Mouse (Mus musculus): ENCODE data around the gene Creb5. TPM values are rescaled to one million over a fixed set of nuclear protein-coding genes. Genes with fewer than 3 reads are reported as not detected.

Creb5 gene
- polyA plus RNA-seq, 1 experiment from 2014 or later, result 39.0 TPM

- H3K9me3 ChIP-seq (ENCODE audit: control insufficient read depth, low read length), result no peaks in the 10 kb centered on the region
- H3K4me1 ChIP-seq (replicated peaks; ENCODE audit: control insufficient read depth, insufficient read depth, low read length), result peaks cover 3% of the 10 kb centered on the region; the same call in 1 of the 2 replicates
- H3K9ac ChIP-seq (ENCODE audit: low read length), result no peak overlapping the region
- WGBS, result 74% methylated on average over 7 of the region's 7 CpGs
- H3K4me3 ChIP-seq (ENCODE audit: low read depth, low read length), result no peak overlapping the region
- no peak for DNase-seq (ENCODE audit: low spot score)
- H3K27me3 ChIP-seq (ENCODE audit: control insufficient read depth, insufficient read depth, low read length), result no peaks in the 10 kb centered on the region
- H3K36me3 ChIP-seq (ENCODE audit: control insufficient read depth, insufficient read depth, low read length), result no peaks in the 10 kb centered on the region
- no peak for ATAC-seq (replicated peaks; ENCODE audit: low FRiP score)
- no peak overlapping the region for H3K4me2 ChIP-seq (ENCODE audit: low read depth, low read length, severe bottlenecking)
- H3K27ac ChIP-seq (ENCODE audit: low read depth, low read length), result no peak overlapping the region
These were observed 142.3 kb downstream of the Creb5 start for GRCm38 (mm10) chr6:53429368-53429767.

- Histone ChIP-seq H3K4me3 (ENCODE audit: low read depth, low read length) (no peak overlapping the region), H3K27me3 (ENCODE audit: control insufficient read depth, insufficient read depth, low read length) (no peaks in the 10 kb centered on the region), H3K4me1 (replicated peaks; ENCODE audit: control insufficient read depth, insufficient read depth, low read length) (peaks cover 3% of the 10 kb centered on the region; the same call in 1 of the 2 replicates), H3K9ac (ENCODE audit: low read length) (no peak overlapping the region), H3K4me2 (ENCODE audit: low read depth, low read length, severe bottlenecking) (no peak overlapping the region), H3K36me3 (ENCODE audit: control insufficient read depth, insufficient read depth, low read length) (no peaks in the 10 kb centered on the region), H3K9me3 (ENCODE audit: control insufficient read depth, low read length) (no peaks in the 10 kb centered on the region), H3K27ac (ENCODE audit: low read depth, low read length) (no peak overlapping the region)
- ATAC-seq (replicated peaks; ENCODE audit: low FRiP score) (no peak), DNase-seq (ENCODE audit: low spot score) (no peak)
- WGBS, result 67% methylated on average over 4 of the region's 4 CpGs
These were observed 142.8 kb downstream of the Creb5 start for GRCm38 (mm10) chr6:53429891-53430290.

GRCm38 (mm10) chr6:53445862-53446460 is 158.9 kb downstream of the Creb5 start:
- no peaks in the 10 kb centered on the region for H3K27me3 ChIP-seq (ENCODE audit: control insufficient read depth, insufficient read depth, low read length)
- H3K27ac ChIP-seq (ENCODE audit: low read depth, low read length), result no peak overlapping the region
- WGBS, result 94% methylated on average over 11 of the region's 11 CpGs
- no peak for DNase-seq (ENCODE audit: low spot score)
- no peak overlapping the region for H3K9ac ChIP-seq (ENCODE audit: low read length)
- 0 out of 2 replicates have a peak, but pooled peaks cover 2% of the 10 kb centered on the region for H3K4me1 ChIP-seq (replicated peaks; ENCODE audit: control insufficient read depth, insufficient read depth, low read length)
- ATAC-seq (replicated peaks; ENCODE audit: low FRiP score), result no peak
- H3K36me3 ChIP-seq (ENCODE audit: control insufficient read depth, insufficient read depth, low read length), result no peaks in the 10 kb centered on the region
- H3K4me3 ChIP-seq (ENCODE audit: low read depth, low read length), result no peak overlapping the region
- no peak overlapping the region for H3K4me2 ChIP-seq (ENCODE audit: low read depth, low read length, severe bottlenecking)
- no peaks in the 10 kb centered on the region for H3K9me3 ChIP-seq (ENCODE audit: control insufficient read depth, low read length)

GRCm38 (mm10) chr6:53447479-53447878 is 160.4 kb downstream of the Creb5 start:
- 0 out of 2 replicates have a peak, but pooled peaks cover 2% of the 10 kb centered on the region for H3K4me1 ChIP-seq (replicated peaks; ENCODE audit: control insufficient read depth, insufficient read depth, low read length)
- H3K36me3 ChIP-seq (ENCODE audit: control insufficient read depth, insufficient read depth, low read length), result no peaks in the 10 kb centered on the region
- H3K27me3 ChIP-seq (ENCODE audit: control insufficient read depth, insufficient read depth, low read length), result no peaks in the 10 kb centered on the region
- ATAC-seq (replicated peaks; ENCODE audit: low FRiP score) (no peak), DNase-seq (ENCODE audit: low spot score) (no peak)
- H3K4me3 ChIP-seq (ENCODE audit: low read depth, low read length), result no peak overlapping the region
- no peak overlapping the region for H3K4me2 ChIP-seq (ENCODE audit: low read depth, low read length, severe bottlenecking)
- H3K9ac ChIP-seq (ENCODE audit: low read length), result no peak overlapping the region
- 90% methylated on average over 9 of the region's 9 CpGs for WGBS
- H3K27ac ChIP-seq (ENCODE audit: low read depth, low read length), result no peak overlapping the region
- no peaks in the 10 kb centered on the region for H3K9me3 ChIP-seq (ENCODE audit: control insufficient read depth, low read length)

- Histone ChIP-seq H3K9me3 (ENCODE audit: control insufficient read depth, low read length) (no peaks in the 10 kb centered on the region), H3K36me3 (ENCODE audit: control insufficient read depth, insufficient read depth, low read length) (no peaks in the 10 kb centered on the region), H3K27ac (ENCODE audit: low read depth, low read length) (no peak overlapping the region), H3K4me1 (replicated peaks; ENCODE audit: control insufficient read depth, insufficient read depth, low read length) (0 out of 2 replicates have a peak, but pooled peaks cover 2% of the 10 kb centered on the region), H3K4me3 (ENCODE audit: low read depth, low read length) (no peak overlapping the region), H3K9ac (ENCODE audit: low read length) (no peak overlapping the region), H3K27me3 (ENCODE audit: control insufficient read depth, insufficient read depth, low read length) (no peaks in the 10 kb centered on the region), H3K4me2 (ENCODE audit: low read depth, low read length, severe bottlenecking) (no peak overlapping the region)
- DNase-seq (ENCODE audit: low spot score) (no peak), ATAC-seq (replicated peaks; ENCODE audit: low FRiP score) (no peak)
- WGBS, result 88% methylated on average over 9 of the region's 9 CpGs
These were observed 161.3 kb downstream of the Creb5 start for GRCm38 (mm10) chr6:53448317-53448870.

DNA sequence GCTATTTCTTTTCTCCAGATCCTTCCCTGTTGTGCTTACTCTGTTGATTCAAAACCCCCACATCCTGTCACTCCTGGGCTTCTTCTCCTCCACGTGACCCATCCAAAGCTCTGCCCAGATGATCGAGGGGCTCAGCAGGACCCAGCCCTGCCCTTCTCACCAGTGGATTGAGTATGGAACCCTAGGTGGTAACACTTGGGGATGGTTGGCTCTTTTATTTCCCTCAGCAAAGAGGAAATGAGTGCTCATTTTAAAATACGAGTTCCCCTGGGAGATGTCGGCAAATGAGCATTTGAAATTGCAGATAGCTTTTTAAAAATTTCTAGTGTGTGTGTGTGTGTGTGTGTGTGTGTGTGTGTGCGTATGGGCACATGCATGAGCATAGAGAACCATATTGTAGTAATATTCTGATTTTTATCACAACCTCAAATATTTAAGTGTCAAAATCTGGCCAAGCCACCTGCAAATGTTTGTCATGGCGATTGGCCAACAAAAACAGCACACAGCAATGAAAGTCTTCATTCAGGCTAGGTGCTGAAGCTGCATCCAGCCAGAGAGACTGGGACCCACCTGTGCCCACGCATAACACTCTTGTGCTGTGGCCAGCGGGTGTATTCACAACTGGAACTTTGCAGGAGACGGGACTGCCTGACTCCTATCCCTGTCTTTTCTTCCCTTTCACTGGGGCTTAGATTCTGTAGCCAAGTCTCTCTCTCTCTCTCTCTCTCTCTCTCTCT is 162.5 kb downstream of the Creb5 start:
- Histone ChIP-seq H3K4me1 (replicated peaks; ENCODE audit: control insufficient read depth, insufficient read depth, low read length) (0 out of 2 replicates have a peak, but pooled peaks cover 2% of the 10 kb centered on the region), H3K27me3 (ENCODE audit: control insufficient read depth, insufficient read depth, low read length) (no peaks in the 10 kb centered on the region), H3K4me3 (ENCODE audit: low read depth, low read length) (no peak overlapping the region), H3K9me3 (ENCODE audit: control insufficient read depth, low read length) (no peaks in the 10 kb centered on the region), H3K9ac (ENCODE audit: low read length) (no peak overlapping the region), H3K4me2 (ENCODE audit: low read depth, low read length, severe bottlenecking) (no peak overlapping the region), H3K27ac (ENCODE audit: low read depth, low read length) (no peak overlapping the region), H3K36me3 (ENCODE audit: control insufficient read depth, insufficient read depth, low read length) (no peaks in the 10 kb centered on the region)
- ATAC-seq (replicated peaks; ENCODE audit: low FRiP score) (no peak), DNase-seq (ENCODE audit: low spot score) (no peak)
- WGBS, result 78% methylated on average over 9 of the region's 9 CpGs

DNA sequence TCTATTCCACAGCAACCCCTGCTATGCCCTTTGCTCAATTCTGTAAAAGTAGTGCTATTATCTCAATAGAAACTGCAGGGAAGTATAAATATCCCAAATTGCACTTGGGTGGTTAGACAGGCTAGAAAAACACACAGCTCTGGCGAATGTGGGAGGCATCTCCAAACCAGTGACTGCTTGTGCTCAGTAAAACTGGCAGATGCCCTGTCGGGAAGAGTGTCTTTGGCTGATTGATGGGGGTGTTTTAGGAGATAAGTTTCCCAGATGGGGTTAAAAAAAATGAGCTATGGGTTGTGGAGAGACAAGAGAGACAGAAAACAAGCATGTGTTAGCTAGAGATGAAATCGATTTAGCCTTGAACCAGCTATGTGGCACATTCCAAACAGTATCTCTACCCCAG is 163.4 kb downstream of the Creb5 start:
- no peak for ATAC-seq (replicated peaks; ENCODE audit: low FRiP score)
- Histone ChIP-seq H3K9me3 (ENCODE audit: control insufficient read depth, low read length) (no peaks in the 10 kb centered on the region), H3K4me1 (replicated peaks; ENCODE audit: control insufficient read depth, insufficient read depth, low read length) (0 out of 2 replicates have a peak, but pooled peaks cover 2% of the 10 kb centered on the region), H3K4me3 (ENCODE audit: low read depth, low read length) (no peak overlapping the region), H3K36me3 (ENCODE audit: control insufficient read depth, insufficient read depth, low read length) (no peaks in the 10 kb centered on the region), H3K27ac (ENCODE audit: low read depth, low read length) (no peak overlapping the region), H3K4me2 (ENCODE audit: low read depth, low read length, severe bottlenecking) (no peak overlapping the region), H3K9ac (ENCODE audit: low read length) (no peak overlapping the region), H3K27me3 (ENCODE audit: control insufficient read depth, insufficient read depth, low read length) (no peaks in the 10 kb centered on the region)
- no peak for DNase-seq (ENCODE audit: low spot score)
- 87% methylated on average over 3 of the region's 3 CpGs for WGBS

DNA sequence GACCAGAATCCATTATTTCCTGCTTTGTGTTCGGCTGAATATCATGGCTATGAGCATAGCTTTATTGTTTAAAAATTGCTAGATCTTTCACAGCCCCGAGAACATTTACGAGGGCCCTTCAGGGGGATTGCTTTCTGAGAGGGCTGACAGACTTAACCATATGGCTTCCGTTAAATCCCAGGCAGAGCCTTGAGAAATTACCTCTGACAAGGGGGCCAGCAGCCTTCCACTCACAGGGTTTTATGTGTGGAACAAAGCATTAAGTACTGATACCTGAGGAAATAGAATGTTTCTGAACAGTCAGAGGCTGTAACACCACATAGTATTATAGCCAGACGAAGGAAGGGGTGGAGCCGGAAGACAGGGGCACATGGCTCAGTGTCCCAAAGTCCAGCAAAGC is 165.2 kb downstream of the Creb5 start:
- no peak for ATAC-seq (replicated peaks; ENCODE audit: low FRiP score)
- WGBS, result 63% methylated on average over 6 of the region's 6 CpGs

More for the DNA sequence above, 165.2 kb downstream of the Creb5 start:
- H3K4me1 ChIP-seq (replicated peaks; ENCODE audit: control insufficient read depth, insufficient read depth, low read length), result 0 out of 2 replicates have a peak, but pooled peaks cover 2% of the 10 kb centered on the region
- H3K9ac ChIP-seq (ENCODE audit: low read length), result no peak overlapping the region
- H3K9me3 ChIP-seq (ENCODE audit: control insufficient read depth, low read length), result no peaks in the 10 kb centered on the region
- no peak for DNase-seq (ENCODE audit: low spot score)
- no peak overlapping the region for H3K4me3 ChIP-seq (ENCODE audit: low read depth, low read length)
- no peaks in the 10 kb centered on the region for H3K36me3 ChIP-seq (ENCODE audit: control insufficient read depth, insufficient read depth, low read length)
- no peaks in the 10 kb centered on the region for H3K27me3 ChIP-seq (ENCODE audit: control insufficient read depth, insufficient read depth, low read length)
- H3K4me2 ChIP-seq (ENCODE audit: low read depth, low read length, severe bottlenecking), result no peak overlapping the region
- no peak overlapping the region for H3K27ac ChIP-seq (ENCODE audit: low read depth, low read length)

Data from forebrain, embryonic 11.5 days (tissue).